Mouse (Mus musculus) large intestine, adult 2 months (tissue): ENCODE results near the gene Aco1. TPM values are rescaled to one million over a fixed set of nuclear protein-coding genes. Genes with fewer than 3 reads are reported as not detected.

Experiments
- DNase-seq: peaks from one replicate; pipeline ENCODE4 v3.0.0-alpha.2; 2012; ENCODE audit warnings: low read depth, low spot score
- WGBS: fragments of 180-500 bp; shearing (Covaris S2); methylation state at CpG from one replicate; pipeline ENCODE4 v1.1.7; 2018; 5-methylcytosine and 5-hydroxymethylcytosine counted together
- polyA plus RNA-seq: library from polyadenylated mRNA; depleted of rRNA; stranded (reverse); fragments of >200 nt; gene quantifications from 2 replicates; pipeline ENCODE4 v1.2.3, GENCODE M21; 2012

The Aco1 gene
- polyA plus RNA-seq, 1 experiment, result 47.3 TPM

DNA sequence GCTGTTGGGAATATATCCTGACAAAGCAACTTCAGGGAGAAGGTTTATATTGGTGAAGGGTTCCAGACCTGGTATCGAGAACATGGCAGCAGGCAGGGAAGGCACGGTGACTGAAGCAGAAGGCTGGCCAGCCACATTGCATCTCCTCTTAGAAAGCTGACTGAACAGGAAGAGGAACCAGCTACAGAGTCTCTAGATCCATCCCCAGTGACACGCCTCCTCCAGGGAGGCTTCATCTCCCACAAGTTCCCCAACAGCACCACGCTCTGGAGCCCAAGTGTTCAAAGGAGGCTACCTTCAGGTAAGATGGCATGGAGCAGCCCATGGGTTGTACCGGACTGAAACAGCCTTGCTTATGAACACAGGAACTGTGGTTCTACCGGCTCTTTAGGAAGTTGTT is 59.3 kb downstream of the Aco1 start:
- 85% methylated on average over 6 of the region's 6 CpGs for WGBS
- no peak for DNase-seq

DNA sequence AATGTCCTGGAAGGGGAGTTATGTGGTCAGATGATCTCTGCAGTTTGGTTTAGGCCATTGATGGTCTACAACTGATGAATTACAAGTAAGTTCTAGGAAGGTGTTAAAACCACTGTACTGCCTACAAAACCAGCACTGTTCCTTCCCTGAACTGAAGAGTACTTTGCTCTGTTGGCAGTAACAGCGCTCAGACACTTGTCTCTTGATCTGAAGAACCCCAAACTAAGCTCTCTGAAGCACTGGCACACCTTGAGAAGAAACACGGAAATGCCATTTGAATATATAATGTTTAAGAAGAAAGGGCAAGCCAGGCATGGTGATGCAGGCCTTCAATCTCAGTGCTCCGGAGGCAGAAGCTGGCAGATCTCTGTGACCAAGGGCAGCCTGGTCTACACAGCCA is 61.5 kb downstream of the Aco1 start:
- DNase-seq, result no peak
- WGBS, result 89% methylated on average over 3 of the region's 3 CpGs

DNA sequence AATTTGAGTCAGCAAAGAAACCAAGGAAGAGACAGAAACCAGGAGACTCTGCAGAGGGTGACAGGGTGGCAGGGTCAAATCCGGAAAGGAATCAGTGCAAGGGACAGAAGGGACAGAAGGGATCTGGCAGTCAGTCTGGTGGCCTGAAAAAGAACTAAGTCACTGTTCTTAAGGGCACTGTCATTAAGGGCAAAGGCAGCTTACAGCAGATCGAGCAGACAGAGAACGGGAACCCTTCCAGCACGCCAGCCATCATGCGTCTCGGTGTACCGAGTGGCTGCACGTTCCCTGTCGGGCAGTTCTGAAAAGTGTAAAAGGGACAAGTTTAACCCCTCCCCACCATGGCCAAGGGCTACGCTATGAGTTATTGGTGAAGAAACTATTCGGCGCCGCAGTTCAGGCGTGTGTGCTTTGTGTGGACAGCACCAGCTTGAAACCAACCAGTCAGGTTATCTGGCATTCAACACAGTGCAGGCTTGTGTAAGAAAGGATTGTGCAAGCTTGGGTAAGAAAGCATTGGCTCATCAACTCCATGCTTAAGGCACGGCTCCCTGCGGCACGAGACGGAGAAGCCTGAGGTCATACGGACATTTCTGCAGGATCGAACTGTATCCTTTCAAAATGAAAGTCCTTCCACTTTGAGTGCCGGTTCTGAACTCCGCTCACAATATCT is 62.5 kb downstream of the Aco1 start:
- no peak for DNase-seq
- WGBS, result 93% methylated on average over 22 of the region's 22 CpGs

DNA sequence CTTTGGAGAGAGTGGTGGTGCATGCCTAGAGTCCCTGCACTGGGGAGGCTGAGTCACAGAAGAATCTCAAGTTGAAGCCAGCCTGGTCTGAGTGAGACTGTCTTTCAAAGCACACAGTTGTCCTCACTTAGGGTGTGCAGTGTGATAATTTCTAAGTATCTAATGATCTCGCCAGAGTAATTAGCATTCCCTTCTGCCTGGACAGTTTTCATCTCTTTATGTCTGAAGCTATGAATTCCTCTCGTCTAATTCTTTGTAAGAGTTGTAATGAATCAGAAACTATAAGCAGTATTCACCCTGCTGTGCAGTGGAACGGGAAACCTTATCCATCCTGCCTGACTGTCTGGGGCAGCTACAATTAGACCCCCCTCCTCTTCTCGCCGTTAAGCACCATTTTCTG is 64.8 kb downstream of the Aco1 start:
- WGBS, result 90% methylated on average over 5 of the region's 5 CpGs
- DNase-seq, result no peak

DNA sequence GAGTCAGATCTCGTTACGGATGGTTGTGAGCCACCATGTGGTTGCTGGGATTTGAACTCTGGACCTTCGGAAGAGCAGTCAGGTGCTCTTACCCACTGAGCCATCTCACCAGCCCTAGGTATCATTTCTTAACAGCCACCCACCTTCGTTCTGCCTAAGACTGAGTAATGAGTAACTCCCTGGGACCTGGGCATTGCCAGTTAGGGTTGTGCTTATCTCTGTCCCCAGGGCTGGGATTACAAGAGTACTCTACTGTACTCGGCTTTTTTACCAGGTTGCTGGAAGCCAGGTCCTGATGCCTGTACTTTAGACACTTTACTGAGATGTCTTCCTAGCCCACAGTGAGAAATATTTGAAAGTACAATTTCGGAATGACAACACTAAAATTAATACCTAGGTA is 69.3 kb downstream of the Aco1 start:
- no peak for DNase-seq
- 90% methylated on average over 4 of the region's 6 CpGs for WGBS

DNA sequence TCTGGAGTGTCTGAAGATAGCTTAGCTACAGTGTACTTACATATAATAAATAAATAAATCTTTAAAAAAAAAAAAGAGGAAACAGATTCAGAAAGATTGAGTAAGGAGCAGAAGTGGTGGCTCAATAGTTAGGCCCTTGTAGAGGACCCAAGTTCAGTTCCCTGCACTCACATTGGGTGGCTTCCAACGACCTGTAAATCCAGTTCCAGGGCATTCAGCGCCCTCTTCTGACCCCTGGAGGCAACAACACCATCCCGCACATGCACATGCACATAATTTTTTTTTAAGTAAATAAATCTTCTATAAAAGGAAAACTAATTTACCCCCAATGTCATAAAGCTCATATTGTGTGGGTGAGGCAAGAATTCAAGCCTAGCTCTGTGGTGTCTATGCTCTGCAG is 75.0 kb downstream of the Aco1 start:
- no peak for DNase-seq
- WGBS, result 59% methylated on average over 3 of the region's 3 CpGs

DNA sequence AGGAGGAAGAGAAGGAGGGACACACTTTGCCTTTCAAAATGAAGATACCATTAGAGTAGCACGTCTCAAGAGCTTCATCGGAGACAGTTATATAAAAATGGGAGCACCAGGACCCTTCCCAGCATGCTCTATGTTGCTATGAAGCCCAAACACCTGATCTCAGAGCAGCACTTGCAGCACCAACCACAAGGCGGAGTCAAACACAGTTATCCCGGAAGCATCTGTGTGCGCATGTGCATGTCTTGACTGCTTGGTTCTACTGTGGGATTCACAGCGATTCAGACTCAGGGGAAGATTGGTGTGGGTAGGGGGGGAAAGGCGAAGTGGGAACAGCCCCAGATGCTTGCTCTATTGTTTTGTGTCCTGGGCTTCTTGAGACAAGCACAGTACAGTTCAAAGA is 75.5 kb downstream of the Aco1 start:
- no peak for DNase-seq
- 73% methylated on average over 7 of the region's 7 CpGs for WGBS

DNA sequence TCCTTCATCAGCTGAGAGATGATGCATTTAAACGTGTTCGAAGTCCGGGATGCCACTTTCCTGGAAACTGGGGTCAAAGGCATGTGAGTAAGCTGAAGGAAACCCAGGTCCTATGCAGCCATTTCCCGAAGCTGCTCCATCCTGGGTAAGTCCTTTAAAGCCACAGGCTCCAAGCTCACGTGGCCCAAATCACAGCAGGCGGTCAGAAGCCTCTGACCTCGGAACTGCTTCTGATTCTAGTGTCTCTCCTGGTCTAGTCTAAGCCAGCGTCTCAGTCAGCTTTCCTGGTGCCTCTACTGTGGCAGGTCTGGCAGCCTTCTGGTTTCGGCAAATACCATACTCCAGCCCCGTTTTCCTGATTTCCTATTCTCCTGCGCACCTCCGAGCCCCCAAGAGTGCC is 77.6 kb downstream of the Aco1 start:
- 57% methylated on average over 12 of the region's 12 CpGs for WGBS
- DNase-seq, result no peak

DNA sequence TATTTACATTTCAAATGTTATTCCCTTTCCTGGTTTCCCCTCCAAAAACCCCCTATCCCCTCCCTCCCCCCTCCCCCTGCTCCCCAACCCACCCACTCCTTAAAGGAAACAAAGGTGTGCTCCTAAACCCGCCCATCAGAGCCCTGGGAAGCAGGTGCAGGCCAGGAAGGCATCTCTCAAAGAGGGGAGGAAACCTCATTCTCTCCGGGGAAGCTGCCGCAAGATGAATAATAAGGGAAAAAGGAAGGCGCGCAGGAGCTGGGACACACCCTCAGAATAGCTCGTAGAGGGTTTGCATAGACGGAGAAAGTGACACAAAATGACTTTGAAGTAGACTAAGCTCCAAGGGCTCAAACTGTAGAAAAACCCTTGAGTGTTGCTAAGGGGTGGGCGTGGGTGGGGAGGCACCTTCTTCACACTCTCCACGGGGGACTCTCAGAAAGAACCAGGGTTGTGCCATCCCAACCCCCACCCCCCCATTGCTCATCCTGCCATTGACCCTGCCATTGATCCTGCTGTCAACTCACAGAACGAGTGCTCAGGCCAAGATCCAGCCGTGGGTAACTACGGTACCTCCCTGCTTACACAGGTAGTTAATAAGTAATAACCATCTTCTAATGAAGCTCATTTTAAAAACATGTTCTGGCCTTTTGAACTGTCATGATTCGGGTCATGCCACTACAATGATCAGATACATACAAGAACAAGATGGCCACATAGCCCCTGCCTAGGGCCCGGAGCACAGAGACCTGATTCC is 78.3 kb downstream of the Aco1 start:
- 34% methylated on average over 14 of the region's 14 CpGs for WGBS
- DNase-seq, result no peak

DNA sequence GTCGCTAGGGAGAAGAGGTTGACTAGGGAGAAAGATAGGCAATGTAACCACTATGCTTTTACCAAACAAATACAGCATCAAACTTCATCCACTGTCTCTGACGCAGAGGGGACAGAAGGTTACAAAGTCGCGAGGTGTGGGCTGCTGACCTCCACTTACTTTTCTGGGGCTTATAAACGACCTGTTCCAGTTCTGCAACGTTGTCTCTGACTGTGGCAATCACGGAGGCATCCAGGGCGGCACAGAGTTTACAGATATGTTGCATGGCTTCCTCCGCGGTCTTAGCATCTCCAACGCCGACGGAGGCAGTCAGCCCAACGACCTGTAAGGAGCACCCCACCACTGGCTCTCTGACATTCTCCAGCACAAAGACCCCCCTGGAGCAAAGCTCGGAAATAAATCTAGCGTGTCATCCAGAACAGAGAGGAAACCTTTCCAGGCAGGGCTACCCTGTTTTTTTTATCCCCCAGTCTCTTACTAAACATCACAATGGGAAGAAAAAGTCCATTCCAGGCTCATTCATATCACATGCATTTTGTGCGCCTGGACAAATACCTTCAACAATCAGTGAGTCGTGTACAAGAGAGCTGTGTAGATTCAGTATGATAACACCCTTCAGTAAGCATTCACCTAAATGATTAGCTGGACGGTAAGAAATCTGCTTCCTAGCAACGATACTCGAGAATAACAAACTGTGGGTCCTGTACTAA is 79.2 kb downstream of the Aco1 start:
- no peak for DNase-seq
- WGBS, result 69% methylated on average over 21 of the region's 21 CpGs

DNA sequence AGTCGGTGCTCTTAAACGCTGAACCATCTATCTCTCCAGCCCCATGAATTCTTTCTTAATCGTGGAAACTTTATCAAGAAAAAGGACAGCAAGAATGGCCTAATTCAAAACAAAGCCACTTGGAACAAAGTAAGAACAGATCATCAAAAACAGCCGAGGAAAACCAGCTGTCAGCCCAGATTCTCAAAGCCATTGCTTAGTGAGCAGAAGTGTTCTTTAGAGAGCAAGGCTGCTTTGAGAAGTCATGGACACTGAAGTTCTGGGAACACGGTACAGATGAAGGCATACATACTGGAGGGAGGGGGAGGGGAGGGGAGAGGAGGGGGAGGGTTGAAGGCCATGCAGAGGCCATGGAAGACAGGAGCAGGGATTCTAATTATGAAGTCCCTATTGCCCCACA is 83.2 kb downstream of the Aco1 start:
- WGBS, result 74% methylated on average over 5 of the region's 5 CpGs

DNA sequence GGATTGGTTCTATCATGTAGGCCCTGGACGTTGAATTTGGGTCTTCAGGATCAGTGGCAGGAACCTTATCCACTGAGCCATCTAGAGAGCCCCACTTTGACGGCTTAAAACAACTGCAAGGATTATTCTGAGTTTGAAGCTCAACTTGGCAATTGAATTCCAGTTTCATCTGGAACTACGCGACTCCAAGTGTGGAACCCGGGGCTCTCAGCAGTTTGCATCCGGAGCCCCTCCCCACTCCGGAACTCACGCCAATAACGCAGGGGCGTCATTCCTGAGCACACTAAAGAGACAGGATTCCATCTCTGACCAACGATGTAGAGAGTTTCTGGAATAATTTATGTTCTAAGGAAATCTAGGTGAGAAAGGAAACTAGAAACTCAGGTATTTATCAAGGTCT is 84.2 kb downstream of the Aco1 start:
- 87% methylated on average over 11 of the region's 11 CpGs for WGBS
- no peak for DNase-seq

More for the DNA sequence above, 83.2 kb downstream of the Aco1 start:
- no peak for DNase-seq

DNA sequence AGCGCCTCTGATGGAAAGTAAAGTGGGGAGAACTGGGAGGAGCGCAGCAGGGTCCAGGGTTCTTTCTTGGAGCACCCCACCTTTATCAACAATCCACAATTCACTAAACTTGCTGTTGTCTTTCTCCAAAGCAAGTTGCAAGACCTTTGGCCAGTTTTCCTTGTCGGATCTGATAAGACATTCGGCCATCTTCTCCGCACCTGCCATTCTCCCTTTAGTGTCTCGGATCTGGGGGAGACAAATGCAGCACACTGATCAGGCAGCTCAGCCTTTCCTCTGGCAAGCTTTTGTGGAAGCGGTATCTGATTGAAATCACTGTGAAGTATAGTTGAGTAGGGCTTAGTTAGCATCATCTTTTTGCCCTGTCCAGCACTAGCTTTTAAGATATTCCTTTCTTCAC is 85.0 kb downstream of the Aco1 start:
- WGBS, result 89% methylated on average over 7 of the region's 7 CpGs
- DNase-seq, result no peak

DNA sequence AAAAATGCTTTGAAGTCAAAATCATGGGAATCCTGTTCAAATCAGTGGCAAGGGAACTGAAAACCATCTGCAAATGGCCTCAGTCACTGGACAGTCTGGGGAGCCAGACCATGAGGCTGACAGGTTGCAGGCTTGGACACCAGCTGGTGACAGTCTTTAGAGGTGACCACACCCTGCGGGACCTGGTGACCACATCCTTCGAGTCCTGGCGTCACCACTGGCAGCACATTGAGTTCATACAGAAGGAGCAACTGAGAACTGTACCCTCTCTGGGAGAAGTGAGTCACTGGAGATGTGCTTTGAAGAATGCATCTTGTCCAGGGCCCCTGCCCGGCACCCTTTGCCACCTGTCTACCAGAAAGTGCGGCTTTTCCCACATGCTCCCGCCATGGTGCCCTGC is 86.8 kb downstream of the Aco1 start:
- no peak for DNase-seq
- 89% methylated on average over 6 of the region's 6 CpGs for WGBS

DNA sequence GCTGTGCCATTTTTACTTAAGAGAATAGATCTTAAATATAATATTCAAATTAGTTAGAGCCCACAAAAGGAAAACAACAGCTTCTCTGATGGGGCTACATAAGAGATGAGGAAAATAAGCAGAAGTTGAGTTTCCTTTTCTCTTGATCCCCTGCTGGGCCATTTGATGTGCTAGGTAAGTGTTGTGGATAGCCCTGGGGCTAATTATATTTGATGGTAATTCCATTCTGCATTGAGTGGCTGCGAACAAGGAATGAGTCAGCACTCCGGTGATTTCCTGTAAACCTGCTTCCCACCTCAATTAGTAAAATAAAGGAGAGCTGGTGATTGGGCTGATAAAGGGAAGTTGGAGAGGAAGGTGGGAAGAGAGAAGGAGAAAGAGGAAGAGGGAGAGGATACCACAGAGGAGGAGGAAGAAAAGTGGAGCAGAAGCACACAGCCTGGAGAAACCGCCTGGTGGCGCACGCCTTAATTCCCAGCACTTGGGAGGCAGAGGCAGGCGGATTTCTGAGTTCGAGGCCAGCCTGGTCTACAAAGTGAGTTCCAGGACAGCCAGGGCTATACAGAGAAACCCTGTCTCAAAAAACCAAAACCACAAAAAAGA is 90.3 kb downstream of the Aco1 start:
- WGBS, result 92% methylated on average over 7 of the region's 7 CpGs
- DNase-seq, result no peak

DNA sequence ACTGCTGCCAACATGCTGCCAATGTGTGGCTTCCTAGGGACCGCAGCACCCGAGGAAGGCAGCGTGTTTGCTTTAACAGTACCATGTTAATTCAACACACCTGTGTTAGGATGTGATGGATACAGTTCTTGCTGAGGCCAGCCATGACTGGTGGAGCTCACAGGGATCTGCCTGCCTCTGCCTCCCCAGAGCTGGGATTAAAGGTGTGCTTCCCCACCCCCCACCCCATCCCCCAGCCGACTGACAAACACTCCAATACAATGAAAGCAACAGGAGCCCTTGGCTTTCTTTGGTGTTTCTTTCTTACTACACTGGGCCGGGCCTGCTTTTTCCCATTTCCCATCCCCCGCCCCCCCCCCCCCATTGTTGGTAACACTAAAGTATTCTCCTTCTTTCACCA is 91.4 kb downstream of the Aco1 start:
- no peak for DNase-seq
- 92% methylated on average over 6 of the region's 6 CpGs for WGBS

DNA sequence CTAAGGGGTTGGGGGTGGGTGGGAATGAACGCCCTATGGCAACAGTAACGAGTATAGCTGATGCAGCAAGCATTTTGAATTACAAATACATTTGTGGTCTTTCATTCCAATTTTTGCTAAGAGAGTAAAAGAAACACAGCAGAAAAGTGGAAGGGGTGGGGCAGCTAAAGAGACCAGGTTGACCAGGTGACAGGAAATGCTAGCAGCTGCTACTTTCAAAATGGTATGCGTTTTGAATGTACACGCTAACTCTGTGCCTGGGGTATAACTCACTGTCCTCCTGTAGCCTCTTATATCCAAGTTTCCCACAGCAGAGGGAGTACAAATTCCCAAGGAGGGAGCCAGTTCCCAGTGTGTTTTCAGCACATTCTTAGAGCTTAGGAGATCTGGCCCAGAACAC is 93.9 kb downstream of the Aco1 start:
- WGBS, result 84% methylated on average over 4 of the region's 4 CpGs
- DNase-seq, result no peak

DNA sequence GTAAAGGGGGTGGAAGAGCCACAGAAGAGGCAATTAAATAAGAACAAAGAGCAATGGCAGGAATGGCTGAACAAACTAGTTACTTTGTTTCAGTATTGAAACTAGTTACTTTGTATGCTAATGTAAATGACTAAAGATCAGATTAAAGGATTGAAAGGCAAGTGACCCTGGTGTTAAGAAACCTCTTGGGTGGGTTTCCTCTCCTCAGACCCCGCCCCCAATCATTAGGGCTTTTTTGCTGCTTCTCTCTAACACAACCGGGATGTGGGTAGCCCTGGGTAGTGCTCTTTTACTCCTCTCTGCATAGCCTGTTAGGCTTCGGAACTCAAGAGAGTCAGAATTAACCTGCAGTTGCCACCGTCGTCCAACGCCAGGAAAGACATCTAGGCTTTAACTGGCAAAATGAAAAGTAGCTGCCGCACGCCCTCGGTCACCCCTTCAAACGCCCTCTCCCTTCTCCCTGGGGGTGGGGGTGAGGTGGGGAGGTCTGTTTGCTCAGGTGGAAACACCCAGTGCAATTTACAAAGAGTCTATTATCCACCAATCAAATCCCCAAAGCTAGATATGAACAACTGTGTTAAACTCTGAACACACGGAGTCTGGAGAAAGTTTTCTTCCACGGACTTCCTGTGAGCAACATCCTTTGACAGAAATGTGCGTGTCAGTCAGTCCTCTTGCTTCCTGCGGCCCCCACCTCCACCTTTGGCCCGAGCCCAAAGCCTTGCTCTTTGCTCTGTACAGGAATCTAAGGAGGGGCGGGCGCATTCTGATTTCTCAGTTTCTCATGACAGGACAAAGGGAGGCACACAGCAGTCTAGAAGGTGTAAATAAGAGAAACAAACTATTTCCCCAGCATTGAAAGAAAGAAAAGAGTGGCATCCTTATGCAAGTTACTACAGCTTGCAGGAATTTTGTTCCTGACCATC is 95.9 kb downstream of the Aco1 start:
- 1% methylated on average over 17 of the region's 17 CpGs for WGBS
- DNase-seq, result no peak

DNA sequence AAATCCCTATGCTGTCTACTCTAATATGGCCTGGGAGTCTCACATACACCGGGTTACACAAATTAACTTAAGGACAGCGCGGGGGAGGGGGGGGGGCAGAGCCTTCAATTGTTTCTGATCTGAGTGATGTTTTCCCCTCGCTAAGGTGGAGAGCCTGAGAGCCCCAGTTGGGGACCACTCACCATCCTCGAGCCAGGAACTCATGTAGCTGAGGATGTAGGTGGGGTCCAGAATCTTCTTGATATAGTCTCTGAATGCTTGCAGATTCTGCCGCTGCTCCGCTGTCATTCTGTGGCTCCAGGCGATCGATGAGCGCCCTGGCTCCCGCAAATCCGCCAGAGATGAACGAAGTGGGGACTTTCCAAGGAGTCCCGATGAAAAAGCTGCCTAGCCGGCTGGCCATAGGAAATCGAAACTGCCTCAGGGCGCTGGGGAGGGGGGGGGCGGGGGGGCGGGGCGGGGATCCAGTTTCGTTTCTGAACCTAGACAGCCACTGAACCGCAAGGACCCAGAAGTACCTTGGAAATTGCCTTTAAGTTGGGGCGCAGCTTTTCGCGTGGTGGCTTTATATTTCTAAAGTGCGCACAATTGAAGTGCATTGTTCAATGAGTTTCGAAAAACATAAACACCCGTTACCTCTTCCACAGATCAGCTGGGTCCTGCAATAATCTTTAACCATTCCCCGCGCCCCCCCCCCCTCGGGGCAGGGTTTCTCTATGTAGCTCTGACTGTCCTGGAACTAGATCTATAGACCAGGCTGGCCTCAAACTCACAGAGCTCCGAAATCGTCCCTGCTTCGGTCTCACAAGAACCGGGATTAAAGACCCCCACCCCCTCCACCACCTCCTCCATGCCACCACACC is 96.8 kb downstream of the Aco1 start, which contains the start of gene Ddx58:
TSS of gene Ddx58 (minus strand) at position 420 of the 863 bp plus-strand sequence.
- WGBS, result 2% methylated on average over 35 of the region's 35 CpGs
- DNase-seq, result no peak
